Mouse (Mus musculus) embryonic fibroblast, embryonic 13.5 days (primary cell): ENCODE measurements around the gene Gm10320. TPM values are rescaled to one million over a fixed set of nuclear protein-coding genes. Genes with fewer than 3 reads are reported as not detected.

Experiments used
- H3K27ac ChIP-seq: 2 replicates; pipeline ENCODE4 v1.5.1; 2012; ENCODE audit warnings: low read length, control low read depth, inconsistent platforms; ENCODE audit not compliant: insufficient read depth
- H3K4me1 ChIP-seq: 2 replicates; pipeline ENCODE4 v1.6.1; 2011; ENCODE audit warnings: low read length; ENCODE audit not compliant: control insufficient read depth, insufficient read depth
- H3K4me3 ChIP-seq: 2 replicates; pipeline ENCODE4 v1.5.1; 2011; ENCODE audit warnings: mild to moderate bottlenecking, control low read depth, low read length; ENCODE audit not compliant: insufficient read depth
- CTCF ChIP-seq: IDR thresholded peaks from 2 replicates; pipeline ENCODE4 v1.5.1; 2011; ENCODE audit warnings: mild to moderate bottlenecking, control low read depth, low read length, moderate library complexity, borderline replicate concordance; ENCODE audit not compliant: insufficient read depth
- POLR2A ChIP-seq: IDR thresholded peaks from 2 replicates; pipeline ENCODE4 v1.6.1; 2011; ENCODE audit warnings: low read depth, mild to moderate bottlenecking, control low read depth, low read length, moderate library complexity
- polyA plus RNA-seq: library from polyadenylated mRNA; stranded (reverse); fragments of >200 nt; gene quantifications from 2 replicates; pipeline ENCODE4 v1.2.4, GENCODE M21; 2011; ENCODE audit warnings: low read depth; ENCODE audit not compliant: missing spikeins, insufficient read length

Gm10320 gene
- polyA plus RNA-seq, 1 experiment: not detected

DNA sequence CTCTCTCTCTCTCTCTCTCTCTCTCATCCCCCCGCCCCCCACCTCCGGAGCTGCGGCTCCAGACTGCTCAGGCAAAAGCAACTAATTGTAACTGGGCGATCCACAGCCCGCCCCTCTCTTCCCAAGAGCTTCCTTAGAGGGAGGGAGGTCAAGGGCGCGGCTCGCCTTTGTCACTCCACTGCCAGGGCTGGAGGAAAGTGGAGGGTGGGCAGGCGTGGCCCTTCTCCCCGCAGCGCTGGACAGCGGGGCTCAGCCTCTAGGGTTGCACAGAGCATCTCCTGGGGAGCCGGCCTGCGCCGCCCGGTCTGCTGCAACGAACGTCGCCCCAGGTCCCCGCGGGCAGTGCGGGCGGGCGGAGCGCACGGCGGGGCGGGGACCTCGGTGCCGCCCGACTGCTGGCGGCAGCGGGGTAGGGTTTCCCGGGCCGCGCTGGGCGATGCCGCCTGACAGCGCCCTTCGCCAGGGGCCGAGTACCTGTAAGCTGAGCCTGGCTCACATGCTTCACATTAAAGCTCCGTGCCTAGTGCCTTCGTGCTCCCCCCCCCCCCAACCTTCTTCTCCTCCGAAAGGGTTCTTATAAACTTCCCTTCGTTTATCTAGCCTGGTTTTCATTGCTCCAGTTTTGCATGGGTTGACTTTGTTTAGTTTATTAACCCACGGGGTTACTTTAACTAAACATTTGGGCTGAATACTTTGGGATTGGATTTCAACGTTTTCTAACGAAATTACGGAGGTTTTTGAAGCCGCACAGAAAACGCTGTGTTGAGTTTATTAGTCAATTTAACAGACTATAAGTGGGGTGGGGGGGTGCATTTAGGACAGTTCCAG lies 13.1 kb upstream of the Gm10320 start:
- H3K4me3 ChIP-seq: peak overlapping the region; percentile 26
- TF ChIP-seq CTCF (no peak), POLR2A (peak; percentile 41)
- H3K27ac ChIP-seq: 0 out of 2 replicates have a peak overlapping the region, but pooled peaks have one; percentile 27
- no peaks in the 10 kb centered on the region; the same call in 1 of the 2 replicates for H3K4me1 ChIP-seq

DNA sequence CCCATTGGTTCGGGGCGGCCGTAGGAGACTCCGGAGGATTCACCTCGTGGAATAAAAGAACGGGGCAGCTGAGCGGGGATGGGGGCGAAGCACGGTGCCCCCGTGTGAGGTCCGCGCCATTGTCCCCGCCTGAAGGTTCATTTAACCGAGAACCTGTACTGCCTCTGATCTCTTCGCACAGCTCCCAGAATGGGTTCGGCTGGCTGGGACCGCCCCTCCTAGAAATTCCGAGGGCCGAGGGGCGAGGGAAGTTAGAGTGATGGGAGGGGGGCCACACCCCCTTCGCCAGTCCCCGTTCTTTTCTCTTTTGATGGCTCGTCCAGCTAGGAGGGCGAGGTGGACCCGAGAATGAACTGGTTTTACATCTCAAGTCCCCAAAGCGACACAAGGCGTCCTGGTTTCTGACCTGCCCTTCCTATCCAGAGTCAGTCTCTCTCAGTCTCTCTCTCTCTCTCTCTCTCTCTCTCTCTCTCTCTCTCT lies 12.4 kb upstream of the Gm10320 start:
- H3K27ac ChIP-seq: peak overlapping the region; percentile 27; the same call in 1 of the 2 replicates
- TF ChIP-seq POLR2A (no peak), CTCF (no peak)

GRCm38 (mm10) chr13:98503601-98504000 lies 11.8 kb upstream of the Gm10320 start:
- Histone ChIP-seq H3K4me3 (no peak overlapping the region), H3K4me1 (no peaks in the 10 kb centered on the region; the same call in 1 of the 2 replicates), H3K27ac (no peak overlapping the region)
- TF ChIP-seq CTCF (no peak), POLR2A (no peak)

More for the DNA sequence above, 12.4 kb upstream of the Gm10320 start:
- Histone ChIP-seq H3K4me1 (no peaks in the 10 kb centered on the region; the same call in 1 of the 2 replicates), H3K4me3 (peak overlapping the region; percentile 26)

DNA sequence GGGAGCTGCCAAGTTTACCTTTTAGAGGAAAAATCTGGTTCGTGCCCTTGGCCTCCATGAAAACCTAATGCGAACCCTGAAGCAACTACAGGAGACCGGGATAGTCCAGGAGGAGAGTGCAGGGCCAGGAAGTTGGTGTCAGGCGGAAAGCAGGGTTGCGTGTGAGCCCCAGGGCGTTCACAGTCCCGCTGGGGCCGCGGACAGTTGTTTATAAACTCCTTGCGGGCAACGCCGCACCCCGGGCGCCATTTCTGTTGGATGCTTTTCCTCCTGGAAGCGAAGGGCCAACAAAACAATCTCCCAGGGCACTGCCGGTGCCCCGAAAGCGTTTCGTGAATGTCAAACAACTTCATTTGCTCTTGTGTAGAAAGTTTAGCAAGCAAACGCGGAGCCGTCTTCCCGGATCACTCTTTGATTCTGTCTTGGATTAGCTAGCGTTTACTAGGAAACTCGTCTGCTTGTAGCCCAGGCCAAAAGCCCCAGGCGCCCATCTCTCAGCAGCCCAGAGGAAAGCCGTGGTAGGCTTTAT lies 11.1 kb upstream of the Gm10320 start:
- H3K4me3 ChIP-seq: peak overlapping the region; percentile 3; the same call in 1 of the 2 replicates
- TF ChIP-seq CTCF (no peak), POLR2A (no peak)
- no peaks in the 10 kb centered on the region; the same call in 1 of the 2 replicates for H3K4me1 ChIP-seq
- H3K27ac ChIP-seq: peak overlapping the region; percentile 46; the same call in 1 of the 2 replicates

DNA sequence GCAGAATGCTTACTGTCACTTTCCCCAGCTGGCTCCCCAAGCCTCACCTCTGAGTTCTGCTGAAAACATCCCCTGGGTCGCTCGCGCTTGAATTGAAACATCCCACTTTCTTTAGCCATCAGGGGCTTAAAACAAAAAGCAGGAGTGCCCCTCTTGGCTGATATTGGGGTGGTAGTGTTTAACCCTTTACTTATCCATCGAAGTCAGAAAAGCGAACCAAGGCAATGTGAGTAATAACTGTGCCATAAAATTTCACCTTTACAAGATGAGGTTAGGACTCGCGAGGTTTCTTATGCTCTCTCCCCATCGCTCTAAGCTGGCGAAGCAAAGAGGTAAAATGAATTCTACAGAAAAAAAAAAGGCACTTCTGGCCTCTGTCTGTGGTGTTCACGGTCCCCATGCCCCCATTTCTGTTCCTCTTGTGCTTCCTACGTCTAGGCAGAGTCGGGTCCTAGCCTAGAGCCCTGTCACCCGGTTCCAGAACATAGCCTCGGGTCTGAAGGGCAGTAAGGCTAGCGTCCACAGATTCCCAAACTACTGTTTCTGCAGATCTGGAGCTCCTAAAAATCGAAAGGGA lies 10.5 kb upstream of the Gm10320 start:
- peak overlapping the region; percentile 3; the same call in 1 of the 2 replicates for H3K4me3 ChIP-seq
- TF ChIP-seq CTCF: no peak
- no peak for TF ChIP-seq POLR2A
- H3K27ac ChIP-seq: peak overlapping the region; percentile 46; the same call in 1 of the 2 replicates
- H3K4me1 ChIP-seq: peaks cover 2% of the 10 kb centered on the region; the same call in 1 of the 2 replicates

DNA sequence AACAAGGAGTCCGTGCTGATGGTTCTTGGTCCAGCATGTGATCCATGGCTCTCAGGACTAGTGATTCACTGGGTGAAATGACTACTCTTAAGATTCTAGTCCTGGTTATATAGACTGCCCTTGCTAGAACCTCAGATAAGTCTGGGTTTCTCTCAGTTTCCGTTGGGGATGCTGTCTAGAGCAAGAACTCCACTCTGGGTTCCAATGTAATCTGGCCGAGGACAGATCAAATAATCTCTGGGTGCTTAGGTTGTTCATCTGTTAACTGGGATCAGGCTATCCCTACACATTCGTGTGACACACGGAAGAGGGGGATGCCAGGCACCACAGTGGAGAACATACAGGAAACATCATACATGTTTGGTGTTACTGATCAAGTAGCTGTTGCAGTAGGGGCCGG lies 9.5 kb upstream of the Gm10320 start:
- Histone ChIP-seq H3K4me3 (no peak overlapping the region), H3K27ac (no peak overlapping the region), H3K4me1 (peaks cover 2% of the 10 kb centered on the region; the same call in 1 of the 2 replicates)
- no peak for TF ChIP-seq POLR2A
- TF ChIP-seq CTCF: no peak

DNA sequence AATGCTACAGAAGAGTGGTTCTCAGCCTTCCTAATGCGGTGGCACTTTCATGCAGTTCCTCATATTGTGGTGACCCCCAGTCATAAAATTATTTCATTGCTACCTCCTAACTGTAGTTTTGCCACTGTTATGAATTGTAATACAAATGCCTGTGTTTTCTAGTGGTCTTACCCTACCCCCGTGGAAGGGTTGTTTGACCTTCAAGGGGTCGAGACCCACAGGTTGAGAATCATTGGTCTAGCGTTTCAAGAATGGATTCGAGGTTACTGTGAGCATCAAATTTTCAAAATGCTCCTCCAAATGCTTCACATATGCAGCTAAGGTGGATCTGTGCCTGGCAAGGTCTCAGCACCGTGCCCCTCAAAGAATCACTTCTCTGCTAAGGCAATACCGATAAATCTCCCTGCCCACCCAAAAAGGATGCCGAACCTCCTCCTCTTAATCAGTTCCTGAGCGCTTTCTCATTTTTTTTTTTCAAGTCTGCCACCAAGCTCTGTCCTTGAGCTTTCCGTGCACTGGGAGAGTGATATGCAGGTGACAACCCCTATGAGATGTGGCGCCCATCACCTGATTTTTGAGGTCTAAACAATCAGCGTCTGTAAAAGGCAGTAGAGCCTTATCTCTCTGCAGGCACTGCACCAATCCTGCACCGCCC lies 8.8 kb upstream of the Gm10320 start:
- Histone ChIP-seq H3K27ac (no peak overlapping the region), H3K4me3 (no peak overlapping the region), H3K4me1 (peaks cover 2% of the 10 kb centered on the region; the same call in 1 of the 2 replicates)
- TF ChIP-seq CTCF: no peak

- Histone ChIP-seq H3K27ac (no peak overlapping the region), H3K4me1 (peaks cover 2% of the 10 kb centered on the region; the same call in 1 of the 2 replicates), H3K4me3 (no peak overlapping the region)
- TF ChIP-seq POLR2A: no peak
- no peak for TF ChIP-seq CTCF
Observed at GRCm38 (mm10) chr13:98498561-98498960, 6.8 kb upstream of the Gm10320 start.

DNA sequence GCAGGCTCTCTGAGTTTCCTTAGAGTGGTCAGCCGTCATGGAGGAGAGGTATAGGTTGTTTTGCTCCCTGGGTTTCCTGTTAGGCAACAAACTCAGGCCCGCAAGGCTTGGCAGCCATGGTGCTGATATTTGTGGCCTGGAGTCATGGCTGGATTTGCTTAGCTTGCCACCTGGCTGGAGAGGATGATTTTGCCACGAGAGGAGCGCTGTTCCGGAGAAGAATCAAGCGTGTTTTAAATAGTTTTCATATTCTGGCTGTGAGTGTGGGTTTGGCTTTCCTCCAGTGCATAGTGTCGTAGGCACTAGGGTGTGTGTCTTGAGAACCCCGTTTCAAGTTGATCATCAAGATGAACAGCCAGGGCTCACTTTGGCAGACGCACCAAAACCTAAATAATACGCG lies 6.3 kb upstream of the Gm10320 start:
- H3K4me1 ChIP-seq: peaks cover 2% of the 10 kb centered on the region; the same call in 1 of the 2 replicates
- TF ChIP-seq CTCF (no peak), POLR2A (no peak)
- H3K4me3 ChIP-seq: no peak overlapping the region
- H3K27ac ChIP-seq: no peak overlapping the region
